Mouse (Mus musculus) small intestine, adult 2 months (tissue): Measurements from ENCODE around the gene Itsn2.

Source experiments
- CTCF ChIP-seq: fragments of 200-500 bp; IDR thresholded peaks from 2 replicates; pipeline ENCODE4 v1.5.1; 2012; ENCODE audit warnings: low read depth, mild to moderate bottlenecking, control low read depth, inconsistent platforms, low read length, moderate library complexity, mixed read lengths; ENCODE audit not compliant: insufficient replicate concordance, insufficient read length; ENCODE audit errors: extremely low read depth
- POLR2A ChIP-seq: fragments of 200-500 bp; IDR thresholded peaks from 2 replicates; pipeline ENCODE4 v1.6.1; 2012; ENCODE audit warnings: low read depth, mild to moderate bottlenecking, control low read depth, inconsistent platforms, low read length, moderate library complexity

DNA sequence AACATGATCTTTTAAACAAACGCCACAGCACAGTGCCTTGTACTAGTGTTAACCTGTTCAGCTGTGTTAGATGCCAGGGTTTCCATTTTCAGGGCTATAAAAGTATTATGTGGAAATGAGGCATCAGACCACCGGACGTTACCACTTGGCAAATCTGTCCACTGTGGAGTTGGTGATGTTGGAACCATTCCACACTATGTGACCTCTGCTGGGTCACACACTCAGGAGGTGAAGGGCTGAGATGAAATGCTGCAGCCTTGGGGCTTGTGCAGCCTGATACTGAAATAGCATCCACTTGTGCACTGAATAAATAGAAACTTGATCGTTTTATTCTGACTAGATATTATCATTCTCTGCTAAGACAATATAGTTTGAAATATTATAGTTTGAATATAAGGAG is 120.9 kb downstream of the Itsn2 start:
- TF ChIP-seq POLR2A (no peak), CTCF (no peak)
